Mouse (Mus musculus) testis, adult 2 months (tissue): ENCODE results near the gene Tpcn1.

ENCODE experiments used
- CTCF ChIP-seq: fragments of 200-500 bp; IDR thresholded peaks from 2 replicates; pipeline ENCODE4 v1.5.1; 2012; ENCODE audit warnings: low read depth, mild to moderate bottlenecking, inconsistent platforms, low read length, moderate library complexity; ENCODE audit not compliant: control insufficient read depth, insufficient read depth, insufficient replicate concordance
- POLR2A ChIP-seq: fragments of 200-500 bp; IDR thresholded peaks from 2 replicates; pipeline ENCODE4 v1.6.1; 2012; ENCODE audit warnings: low read depth, mild to moderate bottlenecking, inconsistent platforms, low read length, moderate library complexity; ENCODE audit not compliant: control insufficient read depth

GRCm38 (mm10) chr5:120568964-120569363 is 19.5 kb downstream of the Tpcn1 start:
- TF ChIP-seq POLR2A: no peak
- TF ChIP-seq CTCF: no peak
